Mouse (Mus musculus) cerebellum, adult 2 months (tissue): Measurements from ENCODE around the gene Tmem8.

Experiments used
- CTCF ChIP-seq: fragments of 200-500 bp; IDR thresholded peaks from 2 replicates; pipeline ENCODE4 v1.5.1; 2011; ENCODE audit warnings: low read depth, mild to moderate bottlenecking, control low read depth, low read length, moderate library complexity, borderline replicate concordance; ENCODE audit not compliant: insufficient read depth
- POLR2A ChIP-seq: fragments of 200-500 bp; IDR thresholded peaks from 2 replicates; pipeline ENCODE4 v1.6.1; 2011; ENCODE audit warnings: low read length, control low read depth, borderline replicate concordance; ENCODE audit not compliant: insufficient read depth

GRCm38 (mm10) chr17:26100166-26100565 lies 12.9 kb upstream of the Tmem8 start:
- no peak for TF ChIP-seq POLR2A
- no peak for TF ChIP-seq CTCF
